Mouse (Mus musculus) retina, embryonic 14.5 days (tissue): Measurements from ENCODE around the gene Med24.
"Not testable (repeated sequence)": the region's sequence is repeated elsewhere in the genome, so short reads cannot be mapped to it uniquely, and the experiment has no call there.

Source experiments
- DNase-seq: peaks from one replicate; pipeline ENCODE4 v3.0.0-alpha.2; 2015; ENCODE audit warnings: low spot score

Gene Med24

GRCm38 (mm10) chr11:98688009-98688408, 41.2 kb downstream of the Med24 start:
- DNase-seq = no peak

DNA sequence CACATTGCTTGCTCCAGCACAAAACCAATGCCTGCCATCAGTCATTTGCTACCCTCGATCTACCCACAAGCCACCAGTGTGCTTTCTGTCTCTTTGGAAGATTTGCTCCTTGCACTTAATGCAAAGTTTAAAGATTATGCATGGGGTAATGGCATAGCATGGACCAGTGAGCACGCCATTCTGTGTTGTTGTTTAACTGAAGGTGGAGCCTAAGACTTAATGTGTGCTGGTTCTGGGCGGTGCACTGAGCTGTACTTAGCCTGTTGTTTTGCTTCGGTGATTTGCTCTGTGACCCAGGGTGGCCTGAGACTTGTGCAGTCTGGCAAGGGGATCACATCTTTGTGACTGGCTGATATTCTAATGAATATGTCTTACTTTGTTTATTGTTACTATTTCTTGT, 42.3 kb downstream of the Med24 start:
- DNase-seq = no peak

DNA sequence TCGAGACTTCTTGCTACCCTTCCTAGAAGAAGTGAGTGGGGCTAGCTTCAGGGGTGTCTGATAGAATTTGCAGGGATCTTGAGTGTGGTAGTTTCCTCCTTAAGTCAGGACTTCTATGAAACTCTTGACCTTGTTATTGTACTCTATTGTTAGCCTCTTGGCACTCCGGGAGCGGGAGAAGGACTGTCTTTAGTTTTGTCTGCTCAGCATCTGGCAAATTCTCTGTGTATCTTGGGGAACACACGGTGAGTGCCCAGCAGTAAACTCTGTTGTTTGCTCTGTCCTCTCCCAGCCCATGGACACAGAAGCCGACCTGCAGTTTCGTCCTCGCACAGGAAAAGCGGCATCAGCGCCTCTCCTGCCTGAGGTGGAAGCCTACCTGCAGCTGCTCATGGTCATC, 43.6 kb downstream of the Med24 start:
- DNase-seq = no peak

DNA sequence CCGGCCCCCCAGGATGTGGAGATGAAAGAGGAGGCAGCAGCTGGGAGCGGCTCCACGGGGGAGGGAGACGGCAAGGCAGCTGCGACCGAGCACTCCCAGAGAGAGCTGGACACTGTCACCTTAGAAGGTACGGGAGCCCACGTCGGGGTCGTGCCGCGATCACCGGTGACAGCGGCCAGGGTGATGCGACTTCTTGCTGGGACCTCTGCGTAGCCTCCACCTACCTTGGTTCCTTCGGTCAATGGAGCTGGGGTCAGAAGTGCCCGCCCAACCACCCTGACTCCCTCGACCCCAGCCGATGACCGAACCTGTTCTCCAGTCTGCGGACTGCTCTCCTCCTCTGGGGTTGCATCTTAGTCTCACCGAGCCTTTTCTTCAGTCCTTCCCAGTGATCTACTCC, 46.4 kb downstream of the Med24 start:
- DNase-seq = no peak

- peak; percentile 99 for DNase-seq
Measured at GRCm38 (mm10) chr11:98681786-98682745, 47.2 kb downstream of the Med24 start, which contains the start of gene Psmd3. Gene Psmd3, plus strand, starts transcription at chr11:98682554.

GRCm38 (mm10) chr11:98681186-98681585, 48.0 kb downstream of the Med24 start:
- no peak for DNase-seq

DNA sequence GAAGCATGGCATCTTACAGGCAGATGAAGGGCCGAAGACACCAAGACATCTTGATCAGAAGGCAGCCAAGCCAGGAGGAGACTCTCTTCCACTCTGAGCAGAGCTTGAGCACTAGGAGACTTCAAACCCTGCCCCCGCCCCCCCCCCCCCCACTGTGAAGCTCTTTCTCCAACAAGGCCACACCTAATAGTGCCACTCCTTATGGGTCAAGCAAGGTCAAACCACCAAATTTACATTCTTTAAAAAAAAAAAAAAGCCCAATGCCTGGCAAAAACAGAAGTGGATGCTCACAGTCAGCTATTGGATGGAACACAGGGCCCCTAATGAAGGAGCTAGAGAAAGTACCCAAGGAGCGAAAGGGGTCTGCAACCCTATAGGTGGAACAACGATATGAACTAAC, 48.6 kb downstream of the Med24 start:
- not testable (repeated sequence) for DNase-seq

GRCm38 (mm10) chr11:98680023-98680422, 49.2 kb downstream of the Med24 start:
- DNase-seq = no peak

DNA sequence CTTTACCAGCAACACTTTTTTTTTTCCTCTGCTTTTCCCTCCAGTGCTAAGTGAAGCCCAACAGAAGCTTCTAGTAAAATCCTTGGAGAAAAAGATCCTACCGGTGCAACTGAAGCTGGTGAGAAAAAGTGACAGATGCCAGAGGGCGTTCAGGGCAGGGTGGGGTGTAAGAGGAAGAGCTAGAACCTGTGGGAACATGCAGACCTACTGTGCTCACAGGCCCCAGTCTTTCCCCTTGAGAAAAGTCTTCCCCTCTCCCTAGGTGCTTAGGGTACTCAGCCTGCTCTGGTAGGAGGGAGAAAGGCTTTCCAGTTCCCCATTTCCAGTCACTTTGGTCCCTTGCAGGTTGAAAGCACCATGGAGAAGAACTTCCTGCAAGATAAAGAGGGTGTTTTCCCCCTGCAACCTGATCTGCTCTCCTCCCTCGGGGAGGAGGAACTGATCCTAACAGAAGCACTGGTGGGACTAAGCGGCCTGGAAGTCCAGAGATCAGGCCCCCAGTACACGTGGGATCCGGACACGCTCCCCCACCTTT, 53.3 kb downstream of the Med24 start:
- DNase-seq = no peak

DNA sequence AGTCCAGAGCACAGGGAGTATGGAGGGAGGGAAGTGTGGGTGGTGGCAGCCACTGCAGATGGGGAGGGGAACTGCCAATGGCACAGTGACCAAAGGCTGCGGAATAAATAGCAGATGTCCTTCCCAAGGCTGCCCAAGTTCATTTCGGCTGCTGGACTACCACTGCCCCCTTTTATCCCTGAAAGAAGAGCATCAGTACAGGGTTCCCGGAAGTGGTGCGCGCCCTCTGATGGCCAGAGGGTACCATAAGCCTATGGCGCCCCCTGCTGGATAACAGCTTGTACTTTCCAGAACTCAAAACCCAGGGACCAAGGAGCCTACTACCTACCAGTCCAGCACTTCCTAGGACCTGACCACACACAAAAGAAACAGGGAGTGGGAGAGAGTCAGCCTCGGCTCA, 56.1 kb downstream of the Med24 start:
- peak; percentile 79 for DNase-seq

- DNase-seq = no peak
Measured at GRCm38 (mm10) chr11:98672482-98672881, 56.8 kb downstream of the Med24 start.

GRCm38 (mm10) chr11:98671857-98672256, 57.4 kb downstream of the Med24 start:
- DNase-seq = no peak

GRCm38 (mm10) chr11:98671284-98671815, 57.9 kb downstream of the Med24 start:
- DNase-seq = no peak

GRCm38 (mm10) chr11:98668984-98669383, 60.3 kb downstream of the Med24 start:
- DNase-seq = no peak

DNA sequence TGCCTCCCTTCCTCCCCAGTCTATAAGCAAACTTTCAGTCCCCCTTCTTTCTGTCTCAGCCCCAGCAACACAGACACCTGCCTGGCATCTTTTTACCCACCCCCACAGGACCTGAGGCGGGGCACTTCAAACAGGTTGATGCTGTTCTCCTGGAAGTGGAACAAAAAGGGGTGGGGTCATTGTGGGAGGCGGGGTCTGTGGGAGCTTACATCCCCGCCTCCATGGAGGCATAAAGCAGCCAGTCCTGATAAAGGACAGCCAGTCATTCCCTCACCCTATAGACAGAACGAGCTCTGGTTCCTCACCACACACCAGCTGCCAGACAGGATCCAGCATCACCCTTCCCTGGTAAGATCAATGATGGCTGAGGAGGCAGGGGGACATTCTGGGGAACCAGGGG, 65.1 kb downstream of the Med24 start, which contains the start of gene Gsdma:
Gene Gsdma, plus strand, starts transcription at position 261 of the 400 bp plus-strand sequence.
- DNase-seq = no peak

GRCm38 (mm10) chr11:98660517-98660916, 68.7 kb downstream of the Med24 start:
- DNase-seq = peak; percentile 87

DNA sequence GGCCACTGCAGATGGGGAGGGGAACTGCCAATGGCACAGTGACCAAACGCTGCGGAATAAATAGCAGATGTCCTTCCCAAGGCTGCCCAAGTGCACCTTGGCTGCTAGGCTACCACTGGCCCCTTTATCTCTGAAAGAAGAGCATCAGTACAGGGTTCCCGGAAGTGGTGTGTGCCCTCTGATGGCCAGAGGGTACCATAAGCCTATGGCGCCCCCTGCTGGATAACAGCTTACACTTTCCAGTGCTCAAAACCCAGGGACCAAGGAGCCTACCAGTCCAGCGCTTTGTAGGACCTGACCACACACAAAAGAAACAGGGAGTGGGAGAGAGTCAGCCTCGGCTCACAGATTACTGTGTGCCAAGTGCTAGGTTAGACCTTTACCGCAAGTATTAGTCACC, 74.2 kb downstream of the Med24 start:
- peak; percentile 79 for DNase-seq
